20 mouse cellular contexts compared by ENCODE assay signal in genomic region chr7:128089141-128089540, GRCm38 (mm10). TPM values are rescaled to one million over a fixed set of nuclear protein-coding genes. Genes with fewer than 3 reads are reported as not detected.
DNase-seq lines count a peak whose midpoint lies in the region; ATAC-seq and TF ChIP-seq lines count a peak whose summit lies in the region.
"Had no signal": no experiment of that assay in that cellular context is flagged by ENCODE, and none has a peak within 500 bp of the region (broad histone marks: within the 10 kb centered on the region; RNA-seq: fewer than 3 reads in every experiment).

No protein-coding gene starts in this region.

- peak overlapping the region; percentile 75 for H3K27ac ChIP-seq in bone marrow macrophage, adult 2 months (ENCODE audit: insufficient read depth, low read depth, low read length)
- H3K27ac ChIP-seq: forebrain, embryonic 13.5 days; hindbrain, embryonic 15.5 days; limb, embryonic 10.5 days; liver, embryonic 15.5 days had no signal

- peak; percentile 10 to 15 for DNase-seq in lung, adult 18-20 months
- DNase-seq in lung, postnatal 10 days = no peak
- DNase-seq in A20 (ENCODE audit: low read depth, low spot score) = peak; percentile 67
- no peak for DNase-seq in spleen, postnatal 10 days (ENCODE audit: low spot score in 2 of 2)
- no peak for DNase-seq in kidney, adult 8-10 months
- DNase-seq in cerebellum, postnatal 36 days = no peak
- DNase-seq: cerebellum, adult 18-20 months; kidney, adult 18-20 months; kidney, postnatal 4 days; layer of hippocampus, postnatal 36 days had no signal

- H3K4me3 ChIP-seq in bone marrow macrophage, adult 2 months (ENCODE audit: insufficient read depth, low read length) = peak overlapping the region; percentile 44
- H3K4me3 ChIP-seq: forebrain, embryonic 13.5 days; hindbrain, embryonic 15.5 days; limb, embryonic 10.5 days; liver, embryonic 15.5 days had no signal

- no peak for TF ChIP-seq CTCF in bone marrow macrophage, adult 2 months (IDR thresholded peaks at IDR 0.05; ENCODE audit: low read depth, low read length)

- no peak for TF ChIP-seq POLR2A in bone marrow macrophage, adult 2 months (IDR thresholded peaks at IDR 0.05; ENCODE audit: borderline replicate concordance, low read depth, low read length)

- ATAC-seq in megakaryocyte, adult 5-6 weeks (ENCODE audit: poor library complexity, severe bottlenecking) = peak; percentile 98
- ATAC-seq: forebrain, embryonic 13.5 days had no signal

- H3K4me1 ChIP-seq in bone marrow macrophage, adult 2 months (ENCODE audit: control insufficient read depth, insufficient read depth, low read length) = peaks cover 16% of the 10 kb centered on the region
- H3K4me1 ChIP-seq: forebrain, embryonic 13.5 days; hindbrain, embryonic 15.5 days; limb, embryonic 10.5 days; liver, embryonic 15.5 days had no signal

RNA-seq across cellular contexts. Expression of gene Gm49368, which starts 26.7 kb away (rescaled TPM):
- 1.7 and 11.3 TPM in 2 replicates for polyA plus RNA-seq in bone marrow macrophage, adult 2 months (2012; ENCODE audit: insufficient read depth, insufficient read length, missing spikeins)
- 9.8 and 11.2 TPM in 2 replicates for total RNA-seq in megakaryocyte, adult 5-6 weeks (2015)
- 0.81 and 2.3 TPM in 2 replicates for total RNA-seq in megakaryocyte, adult 5-6 weeks (2017)
- total RNA-seq: gastrocnemius, postnatal 4 days; layer of hippocampus, postnatal 36 days had no signal
- polyA plus RNA-seq: embryonic facial prominence, embryonic 14.5 days; forebrain, embryonic 13.5 days; heart, embryonic 16.5 days; hindbrain, embryonic 15.5 days; limb, embryonic 10.5 days; midbrain, embryonic 11.5 days had no signal

RNA-seq across cellular contexts. Expression of gene Itgam, which starts 26.7 kb away (rescaled TPM):
- 515 and 564 TPM in 2 replicates for polyA plus RNA-seq in bone marrow macrophage, adult 2 months (2012; ENCODE audit: insufficient read depth, insufficient read length, missing spikeins)
- 209 and 227 TPM in 2 replicates for total RNA-seq in megakaryocyte, adult 5-6 weeks (2015)
- 286 and 332 TPM in 2 replicates for total RNA-seq in megakaryocyte, adult 5-6 weeks (2017)

RNA-seq across cellular contexts. Expression of gene Itgax, which starts 40.2 kb away (rescaled TPM):
- 5.8 and 7.0 TPM in 2 replicates for polyA plus RNA-seq in bone marrow macrophage, adult 2 months (2012; ENCODE audit: insufficient read depth, insufficient read length, missing spikeins)
- 5.1 and 6.3 TPM in 2 replicates for total RNA-seq in megakaryocyte, adult 5-6 weeks (2015)
- total RNA-seq in megakaryocyte, adult 5-6 weeks (2017) = 9.8 and 9.9 TPM in 2 replicates
- polyA plus RNA-seq: hindbrain, embryonic 15.5 days; limb, embryonic 10.5 days had no signal

Comparison
In these comparisons a context has a peak if more than half of its experiments do, and no peak if none do; other contexts are left out.
1. DNase-seq: peak in lung, adult 18-20 months (2 of 2) and A20 (single experiment); none in lung, postnatal 10 days (single experiment), spleen, postnatal 10 days (0 of 2), kidney, adult 8-10 months (0 of 2) and cerebellum, postnatal 36 days (0 of 2).